Mouse (Mus musculus): ENCODE results near the gene Gm38392. TPM values are rescaled to one million over a fixed set of nuclear protein-coding genes. Genes with fewer than 3 reads are reported as not detected.
"Not testable (repeated sequence)": the region's sequence is repeated elsewhere in the genome, so short reads cannot be mapped to it uniquely, and the experiment has no call there.

Gm38392 gene
- polyA plus RNA-seq, 1 experiment from 2014 or later: 0.26 TPM

GRCm38 (mm10) chr3:88268991-88269390 lies 18.0 kb downstream of the Gm38392 start:
- H3K4me1 ChIP-seq: no peaks in the 10 kb centered on the region
- no peak overlapping the region for H3K4me3 ChIP-seq
- H3K27ac ChIP-seq: no peak overlapping the region
- H3K36me3 ChIP-seq: no peaks in the 10 kb centered on the region
- no peaks in the 10 kb centered on the region for H3K27me3 ChIP-seq (ENCODE audit: low read depth, poor library complexity, severe bottlenecking)
- WGBS: 86% methylated on average over 5 of the region's 5 CpGs
- H3K9me3 ChIP-seq (replicated peaks): no peaks in the 10 kb centered on the region
- no peak for DNase-seq (ENCODE audit: low spot score)

DNA sequence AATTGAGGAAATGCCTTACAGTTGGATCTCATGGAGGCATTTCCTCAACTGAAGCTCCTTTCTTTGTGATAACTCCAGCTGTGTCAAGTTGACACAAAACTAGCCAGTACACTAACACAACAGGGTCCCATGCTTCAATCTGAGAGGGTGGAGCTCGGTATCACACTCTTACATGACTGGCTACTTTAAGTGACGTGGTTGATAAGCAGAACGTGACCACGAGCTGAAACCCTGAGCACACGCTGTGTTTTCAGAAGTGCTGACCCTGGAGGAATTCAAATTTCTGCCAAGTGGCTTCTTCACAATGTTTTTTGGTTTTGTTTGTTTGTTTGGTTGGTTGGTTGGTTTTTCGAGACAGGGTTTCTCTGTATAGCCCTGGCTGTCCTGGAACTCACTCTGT lies 19.0 kb downstream of the Gm38392 start:
- H3K9me3 ChIP-seq (replicated peaks); H3K36me3 ChIP-seq; H3K27me3 ChIP-seq (ENCODE audit: low read depth, poor library complexity, severe bottlenecking); H3K4me3 ChIP-seq; H3K27ac ChIP-seq; DNase-seq (ENCODE audit: low spot score); H3K4me1 ChIP-seq: not testable (repeated sequence)
- 89% methylated on average over 6 of the region's 6 CpGs for WGBS

- Histone ChIP-seq H3K4me1 (no peaks in the 10 kb centered on the region), H3K27me3 (ENCODE audit: low read depth, poor library complexity, severe bottlenecking) (no peaks in the 10 kb centered on the region), H3K36me3 (no peaks in the 10 kb centered on the region), H3K27ac (no peak overlapping the region), H3K4me3 (no peak overlapping the region), H3K9me3 (replicated peaks) (no peaks in the 10 kb centered on the region)
- 72% methylated on average over 3 of the region's 3 CpGs for WGBS
- DNase-seq (ENCODE audit: low spot score): no peak
Observed at GRCm38 (mm10) chr3:88262346-88262745, 24.7 kb downstream of the Gm38392 start.

GRCm38 (mm10) chr3:88256382-88256781 lies 30.6 kb downstream of the Gm38392 start:
- H3K27me3 ChIP-seq (ENCODE audit: low read depth, poor library complexity, severe bottlenecking): peaks cover 54% of the 10 kb centered on the region
- H3K36me3 ChIP-seq: no peaks in the 10 kb centered on the region
- H3K9me3 ChIP-seq (replicated peaks): no peaks in the 10 kb centered on the region
- peaks cover 28% of the 10 kb centered on the region for H3K4me1 ChIP-seq
- WGBS: 75% methylated on average over 7 of the region's 7 CpGs
- no peak overlapping the region for H3K27ac ChIP-seq
- no peak overlapping the region for H3K4me3 ChIP-seq
- DNase-seq (ENCODE audit: low spot score): no peak

DNA sequence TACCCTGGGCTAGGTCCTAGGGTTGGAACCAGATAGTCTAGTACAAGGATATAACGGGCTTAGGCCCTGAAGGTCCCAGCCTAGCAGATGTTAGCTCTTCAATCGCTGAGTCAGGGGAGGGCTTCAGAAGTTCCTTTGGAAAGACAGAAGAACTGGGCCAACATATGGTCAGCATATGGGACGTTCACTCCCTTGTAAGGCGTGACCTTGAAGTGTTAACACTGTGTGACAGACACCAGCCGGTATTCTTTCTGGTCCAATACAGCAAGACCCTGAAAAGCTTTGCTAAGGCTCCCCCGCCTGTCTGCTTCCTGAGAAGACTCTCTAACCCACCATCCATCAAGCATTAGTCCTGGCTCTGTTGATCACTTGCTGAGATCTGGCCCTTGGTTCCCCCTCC lies 31.1 kb downstream of the Gm38392 start:
- 38% methylated on average over 6 of the region's 6 CpGs for WGBS
- H3K27me3 ChIP-seq (ENCODE audit: low read depth, poor library complexity, severe bottlenecking): peaks cover 54% of the 10 kb centered on the region

DNA sequence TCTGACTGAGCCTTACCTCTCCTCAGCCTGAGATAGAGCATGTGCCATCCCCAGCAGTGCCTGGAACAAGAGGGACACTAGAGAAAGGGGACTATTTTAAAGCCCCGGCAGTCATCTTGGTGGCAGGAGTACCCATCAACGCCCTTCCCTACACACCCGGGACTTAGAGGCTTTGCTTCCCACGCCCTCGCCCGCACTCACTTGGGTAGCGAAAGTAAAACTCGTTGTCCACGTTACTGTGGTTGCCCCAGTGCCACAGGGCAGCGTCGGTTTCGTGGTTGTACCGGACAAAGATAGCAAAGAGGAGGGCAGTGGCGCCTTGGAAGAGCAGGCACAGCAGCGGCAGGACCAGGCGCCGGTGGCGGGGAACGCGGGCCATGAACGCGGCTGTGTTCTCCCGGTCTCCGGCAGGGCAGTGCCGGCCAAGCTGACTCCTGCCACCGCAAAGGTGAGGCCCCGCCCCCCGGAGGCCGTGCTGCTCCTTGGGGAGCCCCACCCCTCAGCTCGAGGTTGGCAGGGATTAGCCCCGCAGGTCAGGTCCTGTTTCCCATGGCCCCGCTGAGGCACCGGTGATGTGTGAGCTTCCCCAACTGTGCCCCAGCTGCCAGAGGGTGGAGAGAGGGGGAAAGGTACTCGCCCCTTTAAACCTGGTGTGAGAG lies 32.6 kb downstream of the Gm38392 start, which contains the start of gene Rhbg:
Rhbg (minus strand) TSS at position 442 of the 659 bp plus-strand sequence.
- H3K4me1 ChIP-seq: peaks cover 28% of the 10 kb centered on the region
- 4% methylated on average over 34 of the region's 34 CpGs for WGBS
- DNase-seq (ENCODE audit: low spot score): peak; percentile 63
- no peaks in the 10 kb centered on the region for H3K9me3 ChIP-seq (replicated peaks)
- H3K27me3 ChIP-seq (ENCODE audit: low read depth, poor library complexity, severe bottlenecking): peaks cover 54% of the 10 kb centered on the region
- peak within 1 kb of the TSS; percentile 16; the same call in 1 of the 2 replicates for H3K27ac ChIP-seq
- H3K36me3 ChIP-seq: no peaks in the 10 kb centered on the region
- peak within 1 kb of the TSS; percentile 49 for H3K4me3 ChIP-seq

More for the DNA sequence above, 31.1 kb downstream of the Gm38392 start:
- H3K36me3 ChIP-seq: no peaks in the 10 kb centered on the region
- H3K27ac ChIP-seq: no peak overlapping the region
- no peaks in the 10 kb centered on the region for H3K9me3 ChIP-seq (replicated peaks)
- no peak overlapping the region for H3K4me3 ChIP-seq
- H3K4me1 ChIP-seq: peaks cover 28% of the 10 kb centered on the region
- DNase-seq (ENCODE audit: low spot score): no peak

DNA sequence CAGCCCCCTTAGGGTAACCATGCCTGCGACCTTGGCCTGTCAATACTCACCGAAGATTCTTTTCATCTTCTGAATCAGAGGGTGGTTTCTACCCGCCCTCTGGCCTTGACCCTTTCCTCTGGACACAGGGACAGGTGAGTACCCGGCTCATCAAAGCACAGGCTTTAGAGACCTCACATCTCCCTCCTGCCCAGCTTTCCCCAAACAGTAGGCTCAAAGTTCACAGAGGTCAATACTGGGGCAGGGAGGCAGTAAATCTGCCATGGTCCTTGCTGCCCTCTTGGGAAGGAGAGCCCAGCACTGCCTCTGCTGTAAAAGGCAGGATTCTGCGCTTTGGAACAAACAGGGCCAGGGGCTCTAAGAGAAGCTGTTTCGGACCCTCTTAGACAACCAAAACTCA lies 34.3 kb downstream of the Gm38392 start:
- Histone ChIP-seq H3K36me3 (no peaks in the 10 kb centered on the region), H3K27me3 (ENCODE audit: low read depth, poor library complexity, severe bottlenecking) (peaks cover 65% of the 10 kb centered on the region), H3K9me3 (replicated peaks) (no peaks in the 10 kb centered on the region), H3K27ac (no peak overlapping the region), H3K4me1 (peaks cover 31% of the 10 kb centered on the region), H3K4me3 (no peak overlapping the region)
- no peak for DNase-seq (ENCODE audit: low spot score)
- WGBS: 38% methylated on average over 6 of the region's 6 CpGs

DNA sequence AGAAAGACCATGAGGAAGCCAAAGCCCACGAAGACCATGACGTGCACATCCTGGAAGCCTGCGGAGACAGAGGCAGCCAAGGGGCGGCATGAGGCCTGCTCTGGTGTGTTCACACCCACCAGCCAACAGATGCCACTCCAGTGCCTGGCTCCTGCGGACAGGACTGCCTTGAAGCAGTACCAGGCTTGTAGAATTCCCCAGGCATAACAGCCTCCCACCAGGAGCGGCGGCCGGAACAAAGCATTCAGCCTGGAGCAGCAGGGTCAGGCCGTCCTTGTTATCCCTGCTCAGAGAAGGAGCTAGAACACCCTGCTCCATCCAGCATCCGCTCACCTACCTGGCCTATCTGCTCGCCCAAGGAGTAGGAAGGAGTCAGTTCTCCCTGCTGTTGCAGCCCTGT lies 38.6 kb downstream of the Gm38392 start:
- 77% methylated on average over 11 of the region's 11 CpGs for WGBS
- peaks cover 7% of the 10 kb centered on the region for H3K4me1 ChIP-seq
- H3K27me3 ChIP-seq (ENCODE audit: low read depth, poor library complexity, severe bottlenecking): peaks cover 71% of the 10 kb centered on the region
- no peaks in the 10 kb centered on the region for H3K36me3 ChIP-seq
- H3K27ac ChIP-seq: 0 out of 2 replicates have a peak overlapping the region, but pooled peaks have one; percentile 11
- no peak for DNase-seq (ENCODE audit: low spot score)
- no peaks in the 10 kb centered on the region for H3K9me3 ChIP-seq (replicated peaks)
- H3K4me3 ChIP-seq: no peak overlapping the region

GRCm38 (mm10) chr3:88247666-88248065 lies 39.3 kb downstream of the Gm38392 start:
- peaks cover 3% of the 10 kb centered on the region; the same call in 1 of the 2 replicates for H3K4me1 ChIP-seq
- WGBS: 52% methylated on average over 9 of the region's 9 CpGs
- no peaks in the 10 kb centered on the region for H3K9me3 ChIP-seq (replicated peaks)
- no peak overlapping the region for H3K4me3 ChIP-seq
- no peaks in the 10 kb centered on the region for H3K36me3 ChIP-seq
- H3K27me3 ChIP-seq (ENCODE audit: low read depth, poor library complexity, severe bottlenecking): peaks cover 71% of the 10 kb centered on the region
- DNase-seq (ENCODE audit: low spot score): no peak
- no peak overlapping the region for H3K27ac ChIP-seq

GRCm38 (mm10) chr3:88245811-88246210 lies 41.2 kb downstream of the Gm38392 start:
- peak; percentile 86 for DNase-seq (ENCODE audit: low spot score)
- Histone ChIP-seq H3K4me1 (peaks cover 10% of the 10 kb centered on the region), H3K4me3 (no peak overlapping the region), H3K27ac (no peak overlapping the region), H3K9me3 (replicated peaks) (no peaks in the 10 kb centered on the region), H3K36me3 (no peaks in the 10 kb centered on the region), H3K27me3 (ENCODE audit: low read depth, poor library complexity, severe bottlenecking) (peaks cover 79% of the 10 kb centered on the region)
- WGBS: 23% methylated on average over 13 of the region's 13 CpGs

DNA sequence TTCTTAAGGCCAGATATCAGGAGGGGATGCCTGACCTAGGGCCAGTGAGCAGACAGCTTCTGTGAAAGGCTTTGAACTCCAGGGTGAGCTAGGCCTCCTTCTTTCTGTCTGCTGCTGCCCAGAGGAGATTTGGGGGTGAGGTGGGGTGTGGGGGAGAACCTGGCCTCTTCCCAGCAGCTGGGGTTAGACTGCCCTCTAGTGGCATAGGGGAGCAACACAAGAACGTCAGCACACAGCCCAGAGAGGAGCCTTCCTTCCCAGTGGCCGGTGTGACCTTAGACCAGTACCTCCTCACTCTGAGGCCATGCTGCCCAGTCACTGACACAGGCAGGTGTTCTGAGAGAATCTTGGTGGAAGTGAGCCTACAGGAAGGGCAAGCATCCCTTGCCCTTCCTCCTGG lies 42.9 kb downstream of the Gm38392 start:
- Histone ChIP-seq H3K36me3 (no peaks in the 10 kb centered on the region), H3K27ac (no peak overlapping the region), H3K4me1 (peaks cover 12% of the 10 kb centered on the region), H3K27me3 (ENCODE audit: low read depth, poor library complexity, severe bottlenecking) (peaks cover 96% of the 10 kb centered on the region), H3K4me3 (no peak overlapping the region), H3K9me3 (replicated peaks) (no peaks in the 10 kb centered on the region)
- DNase-seq (ENCODE audit: low spot score): peak; percentile 71
- WGBS: 7% methylated on average over 2 of the region's 2 CpGs

DNA sequence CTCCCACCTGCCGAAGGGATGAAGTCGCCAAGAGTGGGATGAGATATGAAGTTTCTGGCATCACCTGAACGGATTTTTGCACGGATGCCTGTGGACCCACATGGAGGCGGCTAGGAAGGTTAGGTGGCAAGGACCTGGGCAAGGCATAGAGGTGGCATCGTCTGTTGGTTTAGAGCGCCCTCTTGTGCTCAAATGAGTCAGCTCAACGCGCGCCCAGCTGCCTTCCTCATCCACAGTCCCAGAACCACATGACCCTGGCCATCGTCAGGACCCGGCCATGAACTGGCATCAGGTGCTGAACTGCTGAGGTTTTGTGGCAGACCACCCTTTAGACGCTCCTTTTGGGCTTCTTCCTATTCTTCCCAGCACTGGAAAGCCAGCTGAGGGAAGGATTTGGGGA lies 44.5 kb downstream of the Gm38392 start:
- H3K36me3 ChIP-seq: no peaks in the 10 kb centered on the region
- peaks cover 11% of the 10 kb centered on the region for H3K4me1 ChIP-seq
- peak; percentile 81 for DNase-seq (ENCODE audit: low spot score)
- no peak overlapping the region for H3K27ac ChIP-seq
- no peak overlapping the region for H3K4me3 ChIP-seq
- H3K27me3 ChIP-seq (ENCODE audit: low read depth, poor library complexity, severe bottlenecking): peaks cover 99% of the 10 kb centered on the region
- H3K9me3 ChIP-seq (replicated peaks): no peaks in the 10 kb centered on the region
- 3% methylated on average over 13 of the region's 13 CpGs for WGBS

DNA sequence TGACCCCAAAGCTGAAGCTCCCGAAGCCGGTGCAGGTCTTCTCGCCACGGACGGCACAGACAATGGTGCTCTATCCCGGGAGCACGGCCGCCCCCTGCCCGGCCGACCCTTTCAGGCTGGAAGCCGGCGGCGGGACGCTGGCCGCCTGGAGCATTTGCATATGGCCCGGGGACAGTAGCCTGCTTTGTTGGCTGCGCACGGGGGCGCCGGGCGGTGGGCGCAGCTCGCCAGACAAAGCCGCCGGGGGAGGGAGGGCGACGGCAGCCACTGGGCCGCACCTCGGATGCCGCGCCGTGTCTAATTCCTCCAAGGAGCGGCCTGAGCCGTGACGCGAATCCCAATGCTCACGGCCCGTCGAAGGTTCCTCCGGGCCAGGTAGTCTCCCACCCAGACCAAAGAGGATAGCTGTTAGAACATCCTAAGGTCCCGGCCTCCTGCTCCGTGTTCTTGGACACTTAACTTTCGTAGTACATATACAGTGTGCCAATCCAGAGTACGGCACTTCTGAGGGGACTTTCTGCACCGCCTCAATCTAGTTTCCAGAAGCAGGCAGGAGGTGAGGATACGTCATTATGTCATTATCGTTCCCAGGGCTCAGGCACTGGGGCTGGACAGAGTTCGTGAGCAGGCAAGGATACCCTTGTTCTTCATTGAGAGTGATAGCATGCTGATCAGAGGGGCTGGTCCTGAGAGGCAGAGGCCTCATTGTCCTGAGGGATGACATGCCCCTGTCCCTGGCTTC lies 45.8 kb downstream of the Gm38392 start:
- H3K4me1 ChIP-seq: peaks cover 23% of the 10 kb centered on the region
- peak overlapping the region; percentile 40 for H3K4me3 ChIP-seq
- peaks cover 99% of the 10 kb centered on the region for H3K27me3 ChIP-seq (ENCODE audit: low read depth, poor library complexity, severe bottlenecking)
- DNase-seq (ENCODE audit: low spot score): no peak
- WGBS: 2% methylated on average over 48 of the region's 48 CpGs
- H3K9me3 ChIP-seq (replicated peaks): no peaks in the 10 kb centered on the region
- no peaks in the 10 kb centered on the region for H3K36me3 ChIP-seq
- peak overlapping the region; percentile 50; the same call in 1 of the 2 replicates for H3K27ac ChIP-seq

All from limb, embryonic 10.5 days (tissue).